Mouse (Mus musculus) forebrain, embryonic 13.5 days (tissue): ENCODE measurements around the gene Ltbp3. TPM values are rescaled to one million over a fixed set of nuclear protein-coding genes. Genes with fewer than 3 reads are reported as not detected.

Experiments
- ATAC-seq: fragments of 200-750 bp; cut with Nextera tagmentation; 2 replicates; pipeline ENCODE4 v1.8.0; 2017
- H3K27ac ChIP-seq: fragments of 300-500 bp; sonication (generic); 2 replicates; pipeline ENCODE4 v1.5.1; 2015; ENCODE audit warnings: inconsistent platforms, mild to moderate bottlenecking, moderate library complexity
- H3K27me3 ChIP-seq: fragments of 300-500 bp; sonication (generic); 2 replicates; pipeline ENCODE4 v1.6.1; 2015; ENCODE audit warnings: mild to moderate bottlenecking, inconsistent platforms
- H3K36me3 ChIP-seq: fragments of 300-500 bp; sonication (generic); 2 replicates; pipeline ENCODE4 v1.6.1; 2015; ENCODE audit warnings: mild to moderate bottlenecking, inconsistent platforms; ENCODE audit not compliant: poor library complexity, severe bottlenecking
- H3K4me1 ChIP-seq: fragments of 300-500 bp; sonication (generic); 2 replicates; pipeline ENCODE4 v1.6.1; 2015; ENCODE audit warnings: inconsistent platforms
- H3K4me2 ChIP-seq: fragments of 300-500 bp; sonication (generic); 2 replicates; pipeline ENCODE4 v1.6.1; 2015; ENCODE audit warnings: inconsistent platforms, mild to moderate bottlenecking, moderate library complexity
- H3K4me3 ChIP-seq: fragments of 300-500 bp; sonication (generic); 2 replicates; pipeline ENCODE4 v1.5.1; 2015; ENCODE audit warnings: mild to moderate bottlenecking, inconsistent platforms
- H3K9ac ChIP-seq: fragments of 300-500 bp; sonication (generic); 2 replicates; pipeline ENCODE4 v1.6.1; 2015; ENCODE audit warnings: mild to moderate bottlenecking, inconsistent platforms
- H3K9me3 ChIP-seq: fragments of 300-500 bp; sonication (generic); replicated peaks from 2 replicates; pipeline ENCODE4 v1.6.1; 2016; ENCODE audit warnings: inconsistent platforms
- WGBS: fragments of 180-500 bp; shearing (Covaris S2); methylation state at CpG from one replicate; pipeline ENCODE4 v1.1.7; 2015; 5-methylcytosine and 5-hydroxymethylcytosine counted together
- polyA plus RNA-seq: library from polyadenylated mRNA; unstranded; fragments of >200 nt; fragmentation: Nextera tagmentation; extraction: Ambion mirVana; gene quantifications from 2 replicates; pipeline ENCODE4 v1.2.1, GENCODE M21; 2015

The Ltbp3 gene
- polyA plus RNA-seq, 1 experiment from 2014 or later = 8.3 TPM

DNA sequence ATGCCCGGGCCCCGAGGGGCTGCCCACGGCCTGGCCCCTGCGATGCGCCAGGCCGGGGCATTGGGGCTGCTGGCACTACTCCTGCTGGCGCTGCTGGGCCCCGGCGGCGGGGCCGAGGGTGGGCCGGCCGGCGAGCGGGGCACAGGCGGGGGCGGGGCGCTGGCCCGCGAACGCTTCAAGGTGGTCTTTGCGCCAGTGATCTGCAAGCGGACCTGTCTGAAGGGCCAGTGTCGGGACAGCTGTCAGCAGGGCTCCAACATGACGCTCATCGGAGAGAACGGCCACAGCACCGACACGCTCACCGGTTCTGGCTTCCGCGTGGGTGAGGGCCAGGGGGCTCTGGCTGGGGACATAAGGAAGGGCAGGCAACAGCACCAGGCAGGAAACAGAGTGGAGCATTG is 1.5 kb downstream of the Ltbp3 start:
- Histone ChIP-seq H3K9ac (peak overlapping the region; percentile 86), H3K36me3 (no peaks in the 10 kb centered on the region), H3K27ac (peak overlapping the region; percentile 87), H3K4me1 (peaks cover 59% of the 10 kb centered on the region), H3K9me3 (no peaks in the 10 kb centered on the region), H3K4me3 (peak overlapping the region; percentile 61), H3K27me3 (peaks cover 53% of the 10 kb centered on the region), H3K4me2 (peak overlapping the region; percentile 95)
- WGBS = under 1% methylated on average over 32 of the region's 32 CpGs
- ATAC-seq = peak; percentile 41

DNA sequence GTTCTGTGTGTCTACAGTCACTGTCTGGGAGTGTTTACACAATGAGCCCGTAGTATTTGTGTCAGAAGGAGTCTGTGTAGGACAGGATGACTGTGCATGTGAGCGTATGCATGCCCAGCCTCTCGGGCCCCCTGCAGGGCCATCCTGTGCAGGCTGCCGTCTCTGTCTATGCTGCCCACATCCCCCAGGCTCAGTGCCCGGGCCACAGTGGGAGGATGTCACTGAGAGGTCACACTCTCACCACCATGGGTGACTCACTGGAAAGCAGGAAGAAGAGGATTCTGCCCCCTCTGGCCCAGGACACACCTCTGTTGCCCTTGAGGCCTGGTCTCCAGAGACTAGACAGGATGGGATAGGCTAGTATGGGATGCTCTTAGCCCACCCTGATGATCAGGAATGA is 2.9 kb downstream of the Ltbp3 start:
- H3K27me3 ChIP-seq = peaks cover 58% of the 10 kb centered on the region
- H3K9ac ChIP-seq = no peak overlapping the region
- peak overlapping the region; percentile 95 for H3K4me2 ChIP-seq

DNA sequence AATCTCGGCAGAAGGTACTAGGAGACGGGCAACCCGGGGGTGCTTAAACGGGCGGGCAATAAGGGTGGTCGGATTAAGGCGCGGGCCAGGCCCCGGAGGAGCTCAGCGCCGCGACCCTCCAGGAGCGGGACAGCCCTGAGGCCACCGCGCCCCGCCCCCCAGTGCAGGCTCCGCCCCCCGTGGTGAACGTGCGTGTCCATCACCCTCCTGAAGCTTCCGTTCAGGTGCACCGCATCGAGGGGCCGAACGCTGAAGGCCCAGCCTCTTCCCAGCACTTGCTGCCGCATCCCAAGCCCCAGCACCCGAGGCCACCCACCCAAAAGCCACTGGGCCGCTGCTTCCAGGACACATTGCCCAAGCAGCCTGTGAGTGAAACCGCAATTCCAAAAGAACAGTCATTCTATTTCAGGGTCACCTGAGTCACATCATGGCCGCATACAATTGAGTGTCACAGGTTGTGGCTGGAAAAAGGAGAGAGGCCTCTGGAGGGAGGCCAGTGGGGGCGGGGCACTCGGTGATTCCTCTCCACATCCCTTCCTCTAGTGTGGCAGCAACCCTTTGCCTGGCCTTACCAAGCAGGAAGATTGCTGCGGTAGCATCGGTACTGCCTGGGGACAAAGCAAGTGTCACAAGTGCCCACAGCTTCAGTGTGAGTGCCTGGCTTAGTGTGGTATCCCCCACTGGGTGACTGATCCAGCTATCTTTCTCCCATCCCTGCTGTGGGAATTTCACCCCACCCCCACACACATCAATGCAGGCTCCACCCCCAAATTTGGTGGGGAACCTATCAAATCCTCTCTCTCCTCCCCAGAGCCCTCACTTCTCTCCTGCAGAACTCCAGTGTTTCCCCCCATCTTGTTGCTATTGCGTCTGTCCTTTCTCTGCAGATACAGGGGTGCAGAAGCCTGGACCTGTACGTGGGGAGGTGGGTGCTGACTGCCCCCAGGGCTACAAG is 5.3 kb downstream of the Ltbp3 start:
- WGBS = 2% methylated on average over 34 of the region's 36 CpGs
- Histone ChIP-seq H3K27me3 (peaks cover 79% of the 10 kb centered on the region), H3K36me3 (no peaks in the 10 kb centered on the region), H3K4me3 (peak overlapping the region; percentile 27), H3K9me3 (no peaks in the 10 kb centered on the region), H3K4me2 (peak overlapping the region; percentile 58), H3K27ac (no peak overlapping the region), H3K4me1 (peaks cover 50% of the 10 kb centered on the region), H3K9ac (peak overlapping the region; percentile 27)
- 0 out of 2 replicates have a peak, but pooled peaks have one; percentile 17 for ATAC-seq

More for the DNA sequence above, 2.9 kb downstream of the Ltbp3 start:
- no peak overlapping the region for H3K4me3 ChIP-seq
- no peaks in the 10 kb centered on the region for H3K36me3 ChIP-seq
- no peak overlapping the region for H3K27ac ChIP-seq
- H3K4me1 ChIP-seq = peaks cover 59% of the 10 kb centered on the region
- WGBS = 53% methylated on average over 5 of the region's 5 CpGs
- ATAC-seq = no peak
- no peaks in the 10 kb centered on the region for H3K9me3 ChIP-seq

DNA sequence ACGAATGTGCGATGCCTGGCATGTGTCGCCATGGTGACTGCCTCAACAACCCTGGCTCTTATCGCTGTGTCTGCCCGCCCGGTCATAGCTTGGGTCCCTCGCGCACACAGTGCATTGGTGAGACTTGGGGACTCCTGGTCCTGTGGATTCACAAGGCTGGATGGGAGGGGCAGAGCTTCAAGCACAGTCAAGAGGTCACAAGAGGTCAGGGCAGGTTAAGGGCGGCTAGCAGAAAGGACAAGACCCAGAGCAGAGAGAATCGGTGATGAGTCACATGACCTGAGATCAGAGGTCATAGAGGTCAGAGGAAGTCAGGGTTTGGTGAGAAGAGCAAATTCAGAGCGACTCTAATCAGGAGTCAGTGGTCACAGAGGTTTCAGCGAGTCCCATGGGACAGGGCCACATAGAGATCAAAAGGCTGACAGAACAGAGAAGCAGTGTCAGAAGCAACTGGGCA is 6.2 kb downstream of the Ltbp3 start:
- H3K36me3 ChIP-seq = no peaks in the 10 kb centered on the region
- H3K4me3 ChIP-seq = no peak overlapping the region
- H3K27ac ChIP-seq = no peak overlapping the region
- no peaks in the 10 kb centered on the region for H3K9me3 ChIP-seq
- H3K4me2 ChIP-seq = peak overlapping the region; percentile 58; the same call in 1 of the 2 replicates
- H3K4me1 ChIP-seq = peaks cover 51% of the 10 kb centered on the region
- H3K27me3 ChIP-seq = peaks cover 88% of the 10 kb centered on the region
- WGBS = 30% methylated on average over 12 of the region's 12 CpGs
- no peak for ATAC-seq
- no peak overlapping the region for H3K9ac ChIP-seq

DNA sequence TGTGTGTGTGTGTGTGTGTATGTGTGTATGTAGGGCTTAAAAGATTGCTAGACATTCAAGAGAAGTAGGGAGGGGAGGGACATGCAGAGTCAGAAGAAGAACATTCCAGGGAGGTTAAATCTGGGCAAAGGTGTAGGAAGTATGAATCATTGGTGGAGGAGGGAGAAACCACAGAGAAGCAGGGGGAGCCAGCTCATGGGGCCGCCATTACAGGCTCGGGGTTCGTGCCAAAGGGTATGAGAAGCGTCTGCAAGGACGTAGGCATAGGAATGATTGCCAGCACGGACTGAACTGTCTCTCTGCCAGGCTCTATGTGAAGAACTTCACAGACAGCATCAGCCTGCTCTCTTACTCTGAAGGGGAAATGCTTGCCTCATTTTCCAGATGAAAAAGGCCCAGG is 8.8 kb downstream of the Ltbp3 start:
- ATAC-seq = no peak
- WGBS = 76% methylated on average over 6 of the region's 6 CpGs
- H3K27me3 ChIP-seq = peaks cover 87% of the 10 kb centered on the region
- no peak overlapping the region for H3K4me3 ChIP-seq
- no peak overlapping the region for H3K27ac ChIP-seq
- peaks cover 33% of the 10 kb centered on the region for H3K4me1 ChIP-seq
- H3K9ac ChIP-seq = no peak overlapping the region
- H3K36me3 ChIP-seq = no peaks in the 10 kb centered on the region
- H3K9me3 ChIP-seq = no peaks in the 10 kb centered on the region
- no peak overlapping the region for H3K4me2 ChIP-seq

DNA sequence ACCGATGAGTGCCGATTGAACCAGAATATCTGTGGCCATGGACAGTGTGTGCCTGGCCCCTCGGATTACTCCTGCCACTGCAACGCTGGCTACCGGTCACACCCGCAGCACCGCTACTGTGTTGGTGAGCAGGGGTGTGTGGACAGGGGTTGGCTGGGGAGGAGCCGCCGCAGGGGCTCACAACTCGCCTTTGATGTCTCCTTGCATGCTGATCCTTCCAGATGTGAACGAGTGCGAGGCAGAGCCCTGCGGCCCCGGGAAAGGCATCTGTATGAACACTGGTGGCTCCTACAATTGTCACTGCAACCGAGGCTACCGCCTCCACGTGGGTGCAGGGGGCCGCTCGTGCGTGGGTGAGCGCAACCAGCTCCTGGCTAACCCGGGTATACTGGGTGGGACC is 10.2 kb downstream of the Ltbp3 start:
- Histone ChIP-seq H3K4me1 (peaks cover 24% of the 10 kb centered on the region), H3K9me3 (no peaks in the 10 kb centered on the region), H3K27me3 (peaks cover 88% of the 10 kb centered on the region), H3K4me2 (no peak overlapping the region), H3K27ac (no peak overlapping the region), H3K36me3 (no peaks in the 10 kb centered on the region), H3K9ac (0 out of 2 replicates have a peak overlapping the region, but pooled peaks have one; percentile 18), H3K4me3 (no peak overlapping the region)
- WGBS = 13% methylated on average over 22 of the region's 22 CpGs
- no peak for ATAC-seq

DNA sequence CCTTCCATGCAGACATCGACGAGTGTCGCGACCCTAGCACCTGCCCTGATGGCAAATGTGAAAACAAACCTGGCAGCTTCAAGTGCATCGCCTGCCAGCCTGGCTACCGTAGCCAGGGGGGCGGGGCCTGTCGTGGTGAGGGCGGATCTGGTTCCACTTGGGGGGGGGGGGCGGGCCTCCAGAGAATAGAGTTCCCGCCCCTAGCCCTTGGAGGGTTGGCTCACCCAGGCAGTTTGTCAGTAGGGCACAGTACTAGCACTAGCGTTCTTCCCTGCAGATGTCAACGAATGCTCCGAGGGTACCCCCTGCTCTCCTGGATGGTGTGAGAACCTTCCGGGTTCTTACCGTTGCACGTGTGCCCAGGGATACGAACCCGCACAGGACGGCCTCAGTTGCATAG is 11.0 kb downstream of the Ltbp3 start:
- peak; percentile 74 for ATAC-seq
- H3K4me1 ChIP-seq = peaks cover 21% of the 10 kb centered on the region
- no peak overlapping the region for H3K4me3 ChIP-seq
- H3K9ac ChIP-seq = peak overlapping the region; percentile 18; the same call in 1 of the 2 replicates
- 7% methylated on average over 20 of the region's 20 CpGs for WGBS
- H3K27me3 ChIP-seq = peaks cover 88% of the 10 kb centered on the region
- peak overlapping the region; percentile 32 for H3K4me2 ChIP-seq
- no peak overlapping the region for H3K27ac ChIP-seq
- no peaks in the 10 kb centered on the region for H3K36me3 ChIP-seq
- H3K9me3 ChIP-seq = no peaks in the 10 kb centered on the region

DNA sequence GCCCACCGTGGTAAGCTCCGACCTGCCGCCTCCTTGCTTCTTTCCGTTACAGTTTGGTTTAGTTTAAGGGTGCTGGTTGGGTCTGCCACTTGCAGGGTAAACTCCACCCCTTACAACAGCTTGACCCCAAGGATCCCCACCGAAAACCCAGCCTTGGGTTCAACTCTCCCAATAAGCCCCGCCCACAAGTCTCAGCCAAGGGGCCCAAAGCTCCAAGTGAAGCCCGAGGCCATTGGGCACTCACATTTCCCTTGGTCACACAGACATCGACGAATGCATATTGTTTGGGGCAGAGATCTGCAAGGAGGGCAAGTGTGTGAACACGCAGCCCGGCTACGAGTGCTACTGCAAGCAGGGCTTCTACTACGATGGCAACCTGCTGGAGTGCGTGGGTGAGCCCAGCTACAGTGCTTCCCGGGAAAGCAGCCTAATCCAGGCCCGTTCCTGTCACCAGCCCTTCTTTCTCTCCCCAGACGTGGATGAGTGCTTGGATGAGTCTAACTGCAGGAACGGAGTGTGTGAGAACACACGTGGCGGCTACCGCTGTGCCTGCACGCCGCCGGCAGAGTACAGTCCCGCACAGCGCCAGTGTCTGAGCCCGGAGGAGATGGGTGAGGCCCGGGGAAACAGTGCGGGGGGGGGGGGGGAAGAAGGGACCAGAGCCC is 15.7 kb downstream of the Ltbp3 start:
- H3K36me3 ChIP-seq = peaks cover 43% of the 10 kb centered on the region
- peak overlapping the region; percentile 56 for H3K9ac ChIP-seq
- peaks cover 18% of the 10 kb centered on the region for H3K4me1 ChIP-seq
- peak overlapping the region; percentile 15 for H3K4me3 ChIP-seq
- no peaks in the 10 kb centered on the region for H3K9me3 ChIP-seq
- ATAC-seq = peak; percentile 22; the same call in 1 of the 2 replicates
- no peak overlapping the region for H3K27ac ChIP-seq
- H3K4me2 ChIP-seq = peak overlapping the region; percentile 51
- 11% methylated on average over 23 of the region's 29 CpGs for WGBS
- H3K27me3 ChIP-seq = peaks cover 66% of the 10 kb centered on the region

DNA sequence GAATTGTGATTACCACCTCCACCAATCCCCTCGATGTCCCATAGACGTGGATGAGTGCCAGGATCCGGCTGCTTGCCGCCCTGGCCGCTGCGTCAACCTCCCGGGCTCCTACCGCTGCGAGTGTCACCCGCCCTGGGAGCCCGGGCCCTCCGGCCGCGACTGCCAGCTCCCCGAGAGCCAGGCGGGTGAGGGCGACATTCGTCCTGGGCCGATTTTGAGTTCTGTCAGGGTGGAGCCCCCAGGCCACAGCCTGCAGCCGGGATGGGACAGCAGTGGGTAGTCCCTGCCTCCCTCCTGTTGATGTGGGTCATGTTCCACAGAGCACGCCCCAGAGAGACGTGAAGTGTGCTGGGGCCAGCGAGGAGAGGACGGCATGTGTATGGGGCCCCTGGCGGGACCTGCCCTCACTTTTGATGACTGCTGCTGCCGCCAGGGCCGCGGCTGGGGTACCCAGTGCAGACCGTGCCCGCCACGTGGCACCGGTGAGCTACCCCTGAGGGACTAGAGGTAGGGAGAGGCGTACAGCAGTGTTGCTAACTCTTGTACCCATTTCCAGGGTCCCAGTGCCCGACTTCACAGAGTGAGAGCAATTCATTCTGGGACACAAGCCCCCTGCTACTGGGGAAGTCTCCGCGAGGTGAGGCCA is 16.4 kb downstream of the Ltbp3 start:
- H3K4me2 ChIP-seq = peak overlapping the region; percentile 51
- H3K27me3 ChIP-seq = peaks cover 59% of the 10 kb centered on the region
- peaks cover 49% of the 10 kb centered on the region for H3K36me3 ChIP-seq
- WGBS = 22% methylated on average over 30 of the region's 36 CpGs
- peak overlapping the region; percentile 15 for H3K4me3 ChIP-seq
- no peaks in the 10 kb centered on the region for H3K9me3 ChIP-seq
- peak; percentile 43 for ATAC-seq
- H3K27ac ChIP-seq = no peak overlapping the region
- peaks cover 12% of the 10 kb centered on the region for H3K4me1 ChIP-seq
- peak overlapping the region; percentile 56 for H3K9ac ChIP-seq

DNA sequence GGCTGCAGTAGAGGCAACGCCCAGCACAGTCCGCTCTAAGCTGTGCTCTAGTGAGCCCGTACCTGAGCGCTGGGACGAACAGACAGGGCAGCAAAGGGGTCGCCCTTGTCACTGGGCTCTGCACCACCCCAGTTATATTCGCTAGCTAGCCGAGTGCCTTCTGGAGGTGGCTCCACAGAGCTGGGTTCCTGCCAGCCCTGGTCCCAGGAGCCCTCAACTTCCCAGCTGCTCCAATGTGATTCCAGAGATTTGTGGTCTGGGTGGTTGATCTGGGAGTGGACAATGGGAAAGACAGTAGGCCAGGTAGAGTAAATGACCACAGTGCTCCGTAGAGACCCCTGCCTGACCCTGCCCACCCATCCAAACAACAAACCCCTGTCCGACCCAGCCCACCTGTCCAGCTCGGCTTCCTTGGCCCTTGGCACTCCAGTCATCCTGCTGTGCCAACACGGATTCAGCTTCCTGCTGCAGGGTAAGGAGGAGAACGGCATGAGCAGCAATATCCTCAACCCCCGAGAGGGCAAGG is 18.2 kb downstream of the Ltbp3 start:
- Histone ChIP-seq H3K9ac (no peak overlapping the region), H3K27ac (no peak overlapping the region), H3K36me3 (peaks cover 61% of the 10 kb centered on the region), H3K4me3 (no peak overlapping the region), H3K4me1 (peaks cover 12% of the 10 kb centered on the region), H3K4me2 (no peak overlapping the region), H3K27me3 (peaks cover 42% of the 10 kb centered on the region), H3K9me3 (no peaks in the 10 kb centered on the region)
- whole genome bisulfite sequencing = 86% methylated on average over 14 of the region's 14 CpGs
- ATAC-seq = no peak

DNA sequence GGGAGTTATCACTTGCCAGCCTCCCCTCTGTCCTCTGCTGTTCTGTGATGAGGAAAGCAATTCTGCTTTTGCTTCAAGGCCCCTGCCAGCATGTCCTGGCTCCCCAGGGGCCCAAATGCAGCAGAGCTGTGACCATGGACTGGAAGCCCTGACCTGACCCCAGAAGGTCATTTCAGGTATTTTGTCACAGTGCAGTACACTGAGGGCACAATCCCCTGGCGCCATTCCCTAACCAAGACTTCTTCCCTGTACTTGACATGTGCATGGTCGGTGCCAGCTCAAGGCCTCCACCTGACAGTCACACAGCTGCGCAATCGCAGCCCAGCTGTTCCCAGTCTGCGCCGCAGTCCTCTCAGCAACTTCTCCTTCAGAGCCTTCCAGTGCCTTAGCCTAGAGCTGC is 22.5 kb downstream of the Ltbp3 start:
- H3K4me3 ChIP-seq = no peak overlapping the region
- H3K9me3 ChIP-seq = no peaks in the 10 kb centered on the region
- peaks cover 92% of the 10 kb centered on the region for H3K36me3 ChIP-seq
- no peak overlapping the region for H3K9ac ChIP-seq
- 97% methylated on average over 6 of the region's 6 CpGs for WGBS
- no peak overlapping the region for H3K4me2 ChIP-seq
- H3K4me1 ChIP-seq = no peaks in the 10 kb centered on the region
- H3K27ac ChIP-seq = no peak overlapping the region
- no peak for ATAC-seq
- peaks cover 6% of the 10 kb centered on the region for H3K27me3 ChIP-seq
